ENCODE assay signal across 19 mouse cellular contexts in genomic region chr1:171463133-171463532, GRCm38 (mm10). TPM values are rescaled to one million over a fixed set of nuclear protein-coding genes. Genes with fewer than 3 reads are reported as not detected.
A peak's percentile ranks its signal among the peaks of the same experiment; 100 is the strongest.
DNase-seq lines count a peak whose midpoint lies in the region; ATAC-seq and TF ChIP-seq lines count a peak whose summit lies in the region.
"Had no signal": no experiment of that assay in that cellular context is flagged by ENCODE, and none has a peak within 500 bp of the region (broad histone marks: within the 10 kb centered on the region; RNA-seq: fewer than 3 reads in every experiment).

No protein-coding gene starts in this region.

- H3K36me3 ChIP-seq in liver, adult 2 months (ENCODE audit: control insufficient read depth, insufficient read depth, low read length) = peaks cover 24% of the 10 kb centered on the region
- H3K36me3 ChIP-seq in liver, embryonic 12.5 days = peaks cover 38% of the 10 kb centered on the region
- H3K36me3 ChIP-seq: forebrain, embryonic 12.5 days; G1E had no signal

- H3K4me3 ChIP-seq in liver, adult 2 months (ENCODE audit: insufficient read depth, low read depth, low read length) = no peak overlapping the region
- H3K4me3 ChIP-seq in liver, embryonic 12.5 days = no peak overlapping the region
- H3K4me3 ChIP-seq: embryonic facial prominence, embryonic 13.5 days; forebrain, embryonic 12.5 days; heart, embryonic 12.5 days; hindbrain, embryonic 10.5 days had no signal

- H3K9ac ChIP-seq in liver, adult 2 months (ENCODE audit: low read depth, low read length) = no peak overlapping the region
- no peak overlapping the region for H3K9ac ChIP-seq in liver, embryonic 12.5 days
- H3K9ac ChIP-seq: embryonic facial prominence, embryonic 13.5 days; forebrain, embryonic 12.5 days; heart, embryonic 12.5 days; hindbrain, embryonic 14.5 days had no signal

- H3K4me2 ChIP-seq in liver, embryonic 12.5 days = no peak overlapping the region
- H3K4me2 ChIP-seq: embryonic facial prominence, embryonic 13.5 days; forebrain, embryonic 12.5 days; heart, embryonic 12.5 days; hindbrain, embryonic 14.5 days had no signal

- 85% methylated on average over 3 of the region's 3 CpGs for WGBS in liver, adult 2 months
- WGBS in liver, embryonic 12.5 days (ENCODE audit: insufficient replicate concordance) = 67% methylated on average over 3 of the region's 3 CpGs

- no peak for TF ChIP-seq POLR2A in liver, adult 2 months (IDR thresholded peaks at IDR 0.05; ENCODE audit: extremely low read depth, insufficient read depth, low read length)

- no peaks in the 10 kb centered on the region for H3K9me3 ChIP-seq in liver, embryonic 12.5 days (replicated peaks)
- H3K9me3 ChIP-seq: embryonic facial prominence, embryonic 13.5 days; forebrain, embryonic 12.5 days; G1E; heart, embryonic 12.5 days; hindbrain, embryonic 10.5 days had no signal

- TF ChIP-seq CTCF in liver, adult 2 months (IDR thresholded peaks at IDR 0.05; ENCODE audit: low read depth, low read length) = 0 out of 2 replicates have a peak, but pooled peaks have one; percentile 15

- H3K79me2 ChIP-seq in liver, adult 2 months (ENCODE audit: control insufficient read depth, insufficient read depth, low read length) = peaks cover under 1% of the 10 kb centered on the region; the same call in 1 of the 2 replicates

- no peak overlapping the region for H3K27ac ChIP-seq in liver, adult 2 months (replicated peaks; ENCODE audit: insufficient read depth, low read depth, low read length)
- H3K27ac ChIP-seq in liver, embryonic 12.5 days = no peak overlapping the region
- H3K27ac ChIP-seq: embryonic facial prominence, embryonic 13.5 days; forebrain, embryonic 12.5 days; hindbrain, embryonic 10.5 days; hindbrain, embryonic 14.5 days had no signal

- no peak for DNase-seq in liver, adult 2 months (ENCODE audit: extremely low read depth, low read depth, low spot score)
- peak; percentile 1 for DNase-seq in ES-CJ7 (ENCODE audit: low read depth, low spot score)
- DNase-seq in B cell, adult 2 months = no peak
- no peak for DNase-seq in urinary bladder, postnatal 25 days (ENCODE audit: low spot score)
- DNase-seq: adrenal gland, adult 8-10 months; adrenal gland, postnatal 36 days; cerebellum, adult 2 months; cerebellum, postnatal 25 days; gastrocnemius, postnatal 14 days had no signal

- no peak for ATAC-seq in liver, embryonic 12.5 days
- peak; percentile 88 for ATAC-seq in granulocyte monocyte progenitor cell, adult 5-6 weeks (replicated peaks; ENCODE audit: poor library complexity, severe bottlenecking)
- ATAC-seq in monocyte, adult 5-6 weeks (replicated peaks; ENCODE audit: insufficient number of reproducible peaks, low FRiP score, low TSS enrichment, poor library complexity, severe bottlenecking) = peak; percentile 74
- ATAC-seq: forebrain, embryonic 16.5 days had no signal

- no peaks in the 10 kb centered on the region for H3K4me1 ChIP-seq in liver, adult 2 months (ENCODE audit: control insufficient read depth, insufficient read depth, low read length)
- 0 out of 2 replicates have a peak, but pooled peaks cover 4% of the 10 kb centered on the region for H3K4me1 ChIP-seq in liver, embryonic 12.5 days

- H3K27me3 ChIP-seq in liver, adult 2 months (ENCODE audit: control insufficient read depth, insufficient read depth, low read length) = no peaks in the 10 kb centered on the region
- no peaks in the 10 kb centered on the region for H3K27me3 ChIP-seq in liver, embryonic 12.5 days (replicated peaks)
- H3K27me3 ChIP-seq: embryonic facial prominence, embryonic 13.5 days; forebrain, embryonic 12.5 days; heart, embryonic 12.5 days had no signal

RNA-seq across cellular contexts. Expression of gene F11r, which starts 25.8 kb away (rescaled TPM):
- total RNA-seq in liver, adult 2 months (2014; rRNA removed) = 39.1 and 56.8 TPM in 2 replicates
- 47.7 and 60.4 TPM in 2 replicates for polyA plus RNA-seq in liver, adult 2 months (2012; rRNA removed)
- 28.2 and 28.9 TPM in 2 replicates for polyA plus RNA-seq in liver, embryonic 12.5 days (2016; fragmentation: Nextera tagmentation; extraction: Ambion mirVana)
- total RNA-seq in granulocyte monocyte progenitor cell, adult 5-6 weeks (2014; fragmentation: Nextera tagmentation) = not detected in 2 replicates
- 5.8 TPM in 1 of 2 replicates, not detected in the other for total RNA-seq in granulocyte monocyte progenitor cell, adult 5-6 weeks (2017)
- 3.5 to 8.6 TPM (median 4.5 TPM) in 3 replicates for total RNA-seq in monocyte, adult 5-6 weeks (2017)
- polyA plus RNA-seq: G1E had no signal

RNA-seq across cellular contexts. Expression of gene Alyref2, which starts 40.1 kb away (rescaled TPM):
- 3.4 and 5.5 TPM in 2 replicates for total RNA-seq in liver, adult 2 months (2014; rRNA removed)
- 3.2 and 4.6 TPM in 2 replicates for polyA plus RNA-seq in liver, adult 2 months (2012; rRNA removed)
- 4.2 and 4.8 TPM in 2 replicates for polyA plus RNA-seq in liver, embryonic 12.5 days (2016; fragmentation: Nextera tagmentation; extraction: Ambion mirVana)
- 3.2 and 4.7 TPM in 2 replicates for total RNA-seq in granulocyte monocyte progenitor cell, adult 5-6 weeks (2014; fragmentation: Nextera tagmentation)
- 6.4 and 13.2 TPM in 2 replicates for total RNA-seq in granulocyte monocyte progenitor cell, adult 5-6 weeks (2017)
- total RNA-seq in monocyte, adult 5-6 weeks (2017) = 10.6 to 14.2 TPM (median 11.8 TPM) in 3 replicates

RNA-seq across cellular contexts. Expression of gene Tstd1, which starts 44.5 kb away (rescaled TPM):
- 26.6 and 27.8 TPM in 2 replicates for total RNA-seq in liver, adult 2 months (2014; rRNA removed)
- 50.6 and 57.2 TPM in 2 replicates for polyA plus RNA-seq in liver, adult 2 months (2012; rRNA removed)
- 3.1 TPM in 2 replicates for polyA plus RNA-seq in liver, embryonic 12.5 days (2016; fragmentation: Nextera tagmentation; extraction: Ambion mirVana)
- 10.1 and 14.9 TPM in 2 replicates for total RNA-seq in granulocyte monocyte progenitor cell, adult 5-6 weeks (2014; fragmentation: Nextera tagmentation)
- 3.7 TPM in 1 of 2 replicates, not detected in the other for total RNA-seq in granulocyte monocyte progenitor cell, adult 5-6 weeks (2017)
- 3.9 to 9.0 TPM (median 4.9 TPM) in 3 replicates for total RNA-seq in monocyte, adult 5-6 weeks (2017)

RNA-seq across cellular contexts. Expression of gene Usf1, which starts 52.0 kb away (rescaled TPM):
- 27.2 and 33.7 TPM in 2 replicates for total RNA-seq in liver, adult 2 months (2014; rRNA removed)
- polyA plus RNA-seq in liver, adult 2 months (2012; rRNA removed) = 39.4 and 44.7 TPM in 2 replicates
- polyA plus RNA-seq in liver, embryonic 12.5 days (2016; fragmentation: Nextera tagmentation; extraction: Ambion mirVana) = 27.5 and 28.7 TPM in 2 replicates
- total RNA-seq in granulocyte monocyte progenitor cell, adult 5-6 weeks (2014; fragmentation: Nextera tagmentation) = 51.3 and 64.2 TPM in 2 replicates
- total RNA-seq in granulocyte monocyte progenitor cell, adult 5-6 weeks (2017) = 71.0 and 71.5 TPM in 2 replicates
- 91.6 to 117 TPM (median 94.5 TPM) in 3 replicates for total RNA-seq in monocyte, adult 5-6 weeks (2017)
